Mouse (Mus musculus): Measurements from ENCODE around the gene Adgrf4. TPM values are rescaled to one million over a fixed set of nuclear protein-coding genes. Genes with fewer than 3 reads are reported as not detected.

Adgrf4 gene
- total RNA-seq (2014; rRNA removed) = 0.88 and 0.90 TPM in 2 replicates
- 0.07 and 0.11 TPM in 2 replicates for polyA plus RNA-seq (2015; fragmentation: Nextera tagmentation; extraction: Ambion mirVana)

GRCm38 (mm10) chr17:42692136-42692535, at the start of gene Adgrf4:
Gene Adgrf4, minus strand, starts transcription at chr17:42692284.
- no peak within 1 kb of the TSS for H3K9ac ChIP-seq (replicated peaks; ENCODE audit: low read length, poor library complexity, severe bottlenecking)
- H3K27ac ChIP-seq (ENCODE audit: low read depth, low read length) = no peak within 1 kb of the TSS
- no peak within 1 kb of the TSS for H3K4me2 ChIP-seq (ENCODE audit: low read depth, low read length, poor library complexity, severe bottlenecking)
- no peaks in the 10 kb centered on the region for H3K27me3 ChIP-seq (ENCODE audit: insufficient read depth, low read length)
- H3K4me1 ChIP-seq (ENCODE audit: insufficient read depth, low read length) = no peaks in the 10 kb centered on the region
- no peaks in the 10 kb centered on the region for H3K9me3 ChIP-seq (ENCODE audit: low read length)
- WGBS = 91% methylated on average over 10 of the region's 10 CpGs
- no peak for DNase-seq (ENCODE audit: low spot score)
- H3K4me3 ChIP-seq (ENCODE audit: low read depth, low read length) = no peak within 1 kb of the TSS
- H3K36me3 ChIP-seq (ENCODE audit: insufficient read depth, low read length) = no peaks in the 10 kb centered on the region
- no peak for TF ChIP-seq CTCF (IDR thresholded peaks at IDR 0.05)
- no peak for ATAC-seq (ENCODE audit: low FRiP score)

- ATAC-seq (ENCODE audit: low FRiP score) (no peak), DNase-seq (ENCODE audit: low spot score) (no peak)
- Histone ChIP-seq H3K27ac (ENCODE audit: low read depth, low read length) (no peak within 1 kb of the TSS), H3K4me2 (ENCODE audit: low read depth, low read length, poor library complexity, severe bottlenecking) (no peak within 1 kb of the TSS), H3K4me3 (ENCODE audit: low read depth, low read length) (no peak within 1 kb of the TSS), H3K9me3 (ENCODE audit: low read length) (no peaks in the 10 kb centered on the region), H3K36me3 (ENCODE audit: insufficient read depth, low read length) (no peaks in the 10 kb centered on the region), H3K9ac (replicated peaks; ENCODE audit: low read length, poor library complexity, severe bottlenecking) (no peak within 1 kb of the TSS), H3K4me1 (ENCODE audit: insufficient read depth, low read length) (no peaks in the 10 kb centered on the region), H3K27me3 (ENCODE audit: insufficient read depth, low read length) (no peaks in the 10 kb centered on the region)
- TF ChIP-seq CTCF (IDR thresholded peaks at IDR 0.05) = no peak
- 27% methylated on average over 7 of the region's 7 CpGs for WGBS
Observed at GRCm38 (mm10) chr17:42741801-42742217, 49.7 kb upstream of the Adgrf4 start, which contains the start of gene Adgrf2. Gene Adgrf2, minus strand, starts transcription at chr17:42742179.

- Histone ChIP-seq H3K27me3 (ENCODE audit: insufficient read depth, low read length) (no peaks in the 10 kb centered on the region), H3K9me3 (ENCODE audit: low read length) (no peaks in the 10 kb centered on the region), H3K4me1 (ENCODE audit: insufficient read depth, low read length) (no peaks in the 10 kb centered on the region), H3K9ac (replicated peaks; ENCODE audit: low read length, poor library complexity, severe bottlenecking) (no peak overlapping the region), H3K36me3 (ENCODE audit: insufficient read depth, low read length) (no peaks in the 10 kb centered on the region), H3K27ac (ENCODE audit: low read depth, low read length) (no peak overlapping the region), H3K4me2 (ENCODE audit: low read depth, low read length, poor library complexity, severe bottlenecking) (no peak overlapping the region), H3K4me3 (ENCODE audit: low read depth, low read length) (no peak overlapping the region)
- ATAC-seq (ENCODE audit: low FRiP score) = no peak
- 86% methylated on average over 6 of the region's 6 CpGs for WGBS
- TF ChIP-seq CTCF (IDR thresholded peaks at IDR 0.05) = no peak
- no peak for DNase-seq (ENCODE audit: low spot score)
Observed at GRCm38 (mm10) chr17:42738794-42739193, 46.7 kb upstream of the Adgrf4 start.

- no peaks in the 10 kb centered on the region for H3K9me3 ChIP-seq (ENCODE audit: low read length)
- no peaks in the 10 kb centered on the region for H3K27me3 ChIP-seq (ENCODE audit: insufficient read depth, low read length)
- H3K4me3 ChIP-seq (ENCODE audit: low read depth, low read length) = no peak overlapping the region
- H3K4me1 ChIP-seq (ENCODE audit: insufficient read depth, low read length) = no peaks in the 10 kb centered on the region
- no peak overlapping the region for H3K4me2 ChIP-seq (ENCODE audit: low read depth, low read length, poor library complexity, severe bottlenecking)
- H3K27ac ChIP-seq (ENCODE audit: low read depth, low read length) = no peak overlapping the region
- H3K9ac ChIP-seq (replicated peaks; ENCODE audit: low read length, poor library complexity, severe bottlenecking) = no peak overlapping the region
- TF ChIP-seq CTCF (IDR thresholded peaks at IDR 0.05) = peak; percentile 27
- no peaks in the 10 kb centered on the region for H3K36me3 ChIP-seq (ENCODE audit: insufficient read depth, low read length)
- no peak for ATAC-seq (ENCODE audit: low FRiP score)
- no peak for DNase-seq (ENCODE audit: low spot score)
- WGBS = 52% methylated on average over 3 of the region's 3 CpGs
Observed at GRCm38 (mm10) chr17:42717161-42717560, 25.1 kb upstream of the Adgrf4 start.

GRCm38 (mm10) chr17:42714991-42715390, 22.9 kb upstream of the Adgrf4 start:
- 94% methylated on average over 7 of the region's 7 CpGs for WGBS
- Histone ChIP-seq H3K4me2 (ENCODE audit: low read depth, low read length, poor library complexity, severe bottlenecking) (no peak overlapping the region), H3K4me1 (ENCODE audit: insufficient read depth, low read length) (no peaks in the 10 kb centered on the region), H3K9ac (replicated peaks; ENCODE audit: low read length, poor library complexity, severe bottlenecking) (no peak overlapping the region), H3K36me3 (ENCODE audit: insufficient read depth, low read length) (no peaks in the 10 kb centered on the region), H3K27me3 (ENCODE audit: insufficient read depth, low read length) (no peaks in the 10 kb centered on the region), H3K27ac (ENCODE audit: low read depth, low read length) (no peak overlapping the region), H3K9me3 (ENCODE audit: low read length) (no peaks in the 10 kb centered on the region), H3K4me3 (ENCODE audit: low read depth, low read length) (no peak overlapping the region)
- no peak for ATAC-seq (ENCODE audit: low FRiP score)
- no peak for TF ChIP-seq CTCF (IDR thresholded peaks at IDR 0.05)
- DNase-seq (ENCODE audit: low spot score) = no peak

GRCm38 (mm10) chr17:42710717-42711116, 18.6 kb upstream of the Adgrf4 start:
- no peaks in the 10 kb centered on the region for H3K4me1 ChIP-seq (ENCODE audit: insufficient read depth, low read length)
- H3K36me3 ChIP-seq (ENCODE audit: insufficient read depth, low read length) = no peaks in the 10 kb centered on the region
- DNase-seq (ENCODE audit: low spot score) (no peak), ATAC-seq (ENCODE audit: low FRiP score) (no peak)
- TF ChIP-seq CTCF (IDR thresholded peaks at IDR 0.05) = no peak
- H3K27me3 ChIP-seq (ENCODE audit: insufficient read depth, low read length) = no peaks in the 10 kb centered on the region
- no peak overlapping the region for H3K9ac ChIP-seq (replicated peaks; ENCODE audit: low read length, poor library complexity, severe bottlenecking)
- no peaks in the 10 kb centered on the region for H3K9me3 ChIP-seq (ENCODE audit: low read length)
- H3K27ac ChIP-seq (ENCODE audit: low read depth, low read length) = no peak overlapping the region
- no peak overlapping the region for H3K4me3 ChIP-seq (ENCODE audit: low read depth, low read length)
- 86% methylated on average over 7 of the region's 7 CpGs for WGBS
- H3K4me2 ChIP-seq (ENCODE audit: low read depth, low read length, poor library complexity, severe bottlenecking) = no peak overlapping the region
